Mouse (Mus musculus): ENCODE data around the gene Gna15. TPM values are rescaled to one million over a fixed set of nuclear protein-coding genes. Genes with fewer than 3 reads are reported as not detected.

The Gna15 gene
- polyA plus RNA-seq, 1 experiment, result 11.2 TPM

DNA sequence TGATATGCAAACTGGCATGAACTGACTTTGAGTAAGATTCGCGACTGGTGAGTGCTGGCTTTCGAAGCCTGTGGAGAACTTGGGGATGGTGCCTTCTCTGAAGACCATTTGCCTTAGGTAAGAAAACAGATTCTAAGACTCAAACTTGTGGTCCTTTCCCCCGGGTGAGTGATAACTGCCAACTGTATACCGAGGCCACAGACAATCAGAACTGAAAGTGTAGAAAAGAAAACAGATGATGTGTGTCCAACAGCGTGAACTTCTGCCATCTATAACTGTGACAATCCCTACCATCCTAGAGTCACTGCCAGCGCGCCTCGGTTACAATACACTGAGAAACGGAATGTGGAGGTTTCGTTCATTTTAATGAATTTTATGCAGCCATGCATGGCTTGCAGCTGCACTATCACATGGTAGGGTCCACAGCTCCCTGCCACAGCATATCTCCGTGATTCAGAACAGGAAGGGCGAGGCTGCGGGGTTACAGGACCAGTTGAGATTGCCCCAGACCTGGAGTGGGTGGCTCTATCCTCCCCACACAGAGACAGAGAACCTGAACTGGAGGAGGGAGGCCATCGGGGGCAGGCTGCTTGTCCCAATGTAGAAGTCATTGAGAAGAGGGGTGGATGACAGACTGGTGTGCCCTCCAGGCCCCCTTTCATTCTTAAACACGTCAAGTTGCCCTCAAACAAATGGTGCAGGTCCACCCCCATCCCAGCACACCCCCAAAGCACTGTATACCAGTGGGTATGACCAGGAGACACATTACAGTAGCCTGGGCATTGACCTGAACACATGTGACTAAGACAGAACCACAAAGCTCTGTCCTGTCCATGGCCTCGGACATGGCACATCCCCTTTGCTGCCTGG, 26.4 kb downstream of the Gna15 start:
- Histone ChIP-seq H3K9ac (ENCODE audit: low read depth, poor library complexity, severe bottlenecking) (no peak overlapping the region), H3K27ac (ENCODE audit: insufficient read depth, low read length) (no peak overlapping the region)
- TF ChIP-seq POLR2A (IDR thresholded peaks at IDR 0.05; ENCODE audit: insufficient read depth, low read length) (no peak), EP300 (IDR thresholded peaks at IDR 0.05; ENCODE audit: insufficient read depth, low read depth, low read length) (no peak)

GRCm38 (mm10) chr10:81496969-81497368, 27.1 kb downstream of the Gna15 start:
- H3K4me3 ChIP-seq (ENCODE audit: low read depth, low read length), result no peak overlapping the region
- H3K36me3 ChIP-seq (ENCODE audit: control insufficient read depth, insufficient read depth, low read length, poor library complexity, severe bottlenecking), result peaks cover 1% of the 10 kb centered on the region; the same call in 1 of the 2 replicates
- H3K9ac ChIP-seq (ENCODE audit: low read depth, poor library complexity, severe bottlenecking), result 0 out of 2 replicates have a peak overlapping the region, but pooled peaks have one; percentile 19
- H3K9me3 ChIP-seq (replicated peaks; ENCODE audit: control insufficient read depth, insufficient read depth, low read length, poor library complexity, severe bottlenecking), result no peaks in the 10 kb centered on the region
- no peaks in the 10 kb centered on the region for H3K27me3 ChIP-seq (ENCODE audit: control insufficient read depth, insufficient read depth, low read length, poor library complexity, severe bottlenecking)
- H3K4me1 ChIP-seq (ENCODE audit: control insufficient read depth, insufficient read depth, low read length), result peaks cover 3% of the 10 kb centered on the region
- no peak overlapping the region for H3K27ac ChIP-seq (ENCODE audit: insufficient read depth, low read length)
- TF ChIP-seq CTCF (IDR thresholded peaks at IDR 0.05; ENCODE audit: low read depth, low read length) (no peak), POLR2A (IDR thresholded peaks at IDR 0.05; ENCODE audit: insufficient read depth, low read length) (no peak), EP300 (IDR thresholded peaks at IDR 0.05; ENCODE audit: insufficient read depth, low read depth, low read length) (no peak)

More for the DNA sequence above, 26.4 kb downstream of the Gna15 start:
- no peaks in the 10 kb centered on the region; the same call in 1 of the 2 replicates for H3K36me3 ChIP-seq (ENCODE audit: control insufficient read depth, insufficient read depth, low read length, poor library complexity, severe bottlenecking)
- H3K9me3 ChIP-seq (replicated peaks; ENCODE audit: control insufficient read depth, insufficient read depth, low read length, poor library complexity, severe bottlenecking), result no peaks in the 10 kb centered on the region
- H3K4me1 ChIP-seq (ENCODE audit: control insufficient read depth, insufficient read depth, low read length), result peaks cover 3% of the 10 kb centered on the region
- H3K4me3 ChIP-seq (ENCODE audit: low read depth, low read length), result no peak overlapping the region
- H3K27me3 ChIP-seq (ENCODE audit: control insufficient read depth, insufficient read depth, low read length, poor library complexity, severe bottlenecking), result no peaks in the 10 kb centered on the region

DNA sequence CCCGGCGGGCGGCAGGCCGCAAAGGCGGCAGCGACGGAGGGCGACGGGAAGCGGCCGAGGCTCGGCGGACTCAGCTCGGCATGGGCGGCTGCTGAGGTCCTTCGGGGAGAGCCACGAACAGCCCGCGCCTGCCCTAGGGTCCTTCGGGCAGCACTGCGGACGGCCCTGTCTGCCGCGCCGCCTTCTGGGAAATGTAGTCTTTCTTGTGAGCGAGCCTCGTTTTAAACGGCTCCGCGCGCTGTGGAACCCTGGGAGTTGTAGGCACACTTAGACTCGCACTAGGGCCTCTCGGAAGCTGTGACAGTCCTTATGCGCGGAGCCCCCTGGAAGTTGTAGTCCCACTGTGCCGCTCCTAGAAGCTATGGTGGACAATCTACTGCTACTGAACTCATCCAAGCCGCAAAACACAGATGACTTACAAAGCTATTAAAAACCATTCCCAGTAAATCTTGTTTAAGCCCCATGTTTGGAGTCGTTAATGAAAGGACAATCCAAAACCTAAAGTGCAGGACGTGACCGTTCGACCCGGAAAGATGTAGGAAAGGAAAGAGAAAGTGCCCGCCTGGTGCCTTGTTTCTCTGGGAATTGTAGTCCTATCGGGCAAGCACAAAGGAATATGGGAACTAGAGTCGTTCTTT, 27.6 kb downstream of the Gna15 start, which contains the start of gene Ncln:
Ncln (minus strand) TSS at position 129 of the 638 bp plus-strand sequence.
- peak within 1 kb of the TSS; percentile 94 for H3K4me3 ChIP-seq (ENCODE audit: low read depth, low read length)
- peak within 1 kb of the TSS; percentile 68 for H3K9ac ChIP-seq (ENCODE audit: low read depth, poor library complexity, severe bottlenecking)
- peaks cover 3% of the 10 kb centered on the region for H3K4me1 ChIP-seq (ENCODE audit: control insufficient read depth, insufficient read depth, low read length)
- H3K27ac ChIP-seq (ENCODE audit: insufficient read depth, low read length), result no peak within 1 kb of the TSS
- no peaks in the 10 kb centered on the region for H3K9me3 ChIP-seq (replicated peaks; ENCODE audit: control insufficient read depth, insufficient read depth, low read length, poor library complexity, severe bottlenecking)
- H3K27me3 ChIP-seq (ENCODE audit: control insufficient read depth, insufficient read depth, low read length, poor library complexity, severe bottlenecking), result no peaks in the 10 kb centered on the region
- TF ChIP-seq EP300 (IDR thresholded peaks at IDR 0.05; ENCODE audit: insufficient read depth, low read depth, low read length) (no peak), POLR2A (IDR thresholded peaks at IDR 0.05; ENCODE audit: insufficient read depth, low read length) (peak; percentile 44)
- H3K36me3 ChIP-seq (ENCODE audit: control insufficient read depth, insufficient read depth, low read length, poor library complexity, severe bottlenecking), result peaks cover 5% of the 10 kb centered on the region; the same call in 1 of the 2 replicates

GRCm38 (mm10) chr10:81495616-81496263, 28.3 kb downstream of the Gna15 start:
- no peaks in the 10 kb centered on the region for H3K27me3 ChIP-seq (ENCODE audit: control insufficient read depth, insufficient read depth, low read length, poor library complexity, severe bottlenecking)

GRCm38 (mm10) chr10:81495151-81495550, 28.9 kb downstream of the Gna15 start:
- peak overlapping the region; percentile 94 for H3K4me3 ChIP-seq (ENCODE audit: low read depth, low read length)
- H3K9me3 ChIP-seq (replicated peaks; ENCODE audit: control insufficient read depth, insufficient read depth, low read length, poor library complexity, severe bottlenecking), result no peaks in the 10 kb centered on the region
- TF ChIP-seq EP300 (IDR thresholded peaks at IDR 0.05; ENCODE audit: insufficient read depth, low read depth, low read length) (no peak), POLR2A (IDR thresholded peaks at IDR 0.05; ENCODE audit: insufficient read depth, low read length) (no peak), CTCF (IDR thresholded peaks at IDR 0.05; ENCODE audit: low read depth, low read length) (no peak)
- peaks cover 11% of the 10 kb centered on the region; the same call in 1 of the 2 replicates for H3K36me3 ChIP-seq (ENCODE audit: control insufficient read depth, insufficient read depth, low read length, poor library complexity, severe bottlenecking)
- H3K27me3 ChIP-seq (ENCODE audit: control insufficient read depth, insufficient read depth, low read length, poor library complexity, severe bottlenecking), result no peaks in the 10 kb centered on the region
- peak overlapping the region; percentile 68 for H3K9ac ChIP-seq (ENCODE audit: low read depth, poor library complexity, severe bottlenecking)
- H3K27ac ChIP-seq (ENCODE audit: insufficient read depth, low read length), result no peak overlapping the region
- peaks cover 3% of the 10 kb centered on the region for H3K4me1 ChIP-seq (ENCODE audit: control insufficient read depth, insufficient read depth, low read length)

More at GRCm38 (mm10) chr10:81495616-81496263, 28.3 kb downstream of the Gna15 start:
- no peaks in the 10 kb centered on the region for H3K9me3 ChIP-seq (replicated peaks; ENCODE audit: control insufficient read depth, insufficient read depth, low read length, poor library complexity, severe bottlenecking)
- H3K27ac ChIP-seq (ENCODE audit: insufficient read depth, low read length), result no peak overlapping the region
- H3K4me1 ChIP-seq (ENCODE audit: control insufficient read depth, insufficient read depth, low read length), result peaks cover 3% of the 10 kb centered on the region
- H3K9ac ChIP-seq (ENCODE audit: low read depth, poor library complexity, severe bottlenecking), result peak overlapping the region; percentile 68
- peaks cover 8% of the 10 kb centered on the region; the same call in 1 of the 2 replicates for H3K36me3 ChIP-seq (ENCODE audit: control insufficient read depth, insufficient read depth, low read length, poor library complexity, severe bottlenecking)
- TF ChIP-seq POLR2A (IDR thresholded peaks at IDR 0.05; ENCODE audit: insufficient read depth, low read length) (no peak), CTCF (IDR thresholded peaks at IDR 0.05; ENCODE audit: low read depth, low read length) (no peak), EP300 (IDR thresholded peaks at IDR 0.05; ENCODE audit: insufficient read depth, low read depth, low read length) (no peak)
- peak overlapping the region; percentile 94 for H3K4me3 ChIP-seq (ENCODE audit: low read depth, low read length)

Measured in ES-Bruce4 (cell line).